Mouse (Mus musculus) ES-E14 (cell line): Measurements from ENCODE around the gene Myrfl. TPM values are rescaled to one million over a fixed set of nuclear protein-coding genes. Genes with fewer than 3 reads are reported as not detected.

ENCODE experiments used
- DNase-seq: peaks from one replicate; pipeline ENCODE4 v3.0.0-alpha.2; 2013; ENCODE audit warnings: low read depth, low spot score
- H3K27ac ChIP-seq: 2 replicates; pipeline ENCODE4 v1.5.1; 2012; ENCODE audit warnings: low read depth, mild to moderate bottlenecking, low read length, moderate library complexity, mixed read lengths; ENCODE audit not compliant: poor library complexity, insufficient read depth, severe bottlenecking
- H3K36me3 ChIP-seq: 2 replicates; pipeline ENCODE4 v1.6.1; 2012; ENCODE audit warnings: mild to moderate bottlenecking, low read length, moderate library complexity, mixed read lengths; ENCODE audit not compliant: control insufficient read depth, poor library complexity, insufficient read depth, severe bottlenecking
- H3K4me1 ChIP-seq, 2 experiments: fragments of 150-350 bp in 1 of 2; sonication (generic) in 1 of 2; 2 replicates each; pipeline ENCODE4 v1.6.1; 2012; ENCODE audit warnings: low read length in 2 of 2, mild to moderate bottlenecking in 1 of 2, mixed read lengths in 1 of 2; ENCODE audit not compliant: control insufficient read depth in 2 of 2, insufficient read depth in 2 of 2, poor library complexity in 1 of 2
- H3K4me3 ChIP-seq, 2 experiments: fragments of 150-350 bp in 1 of 2; sonication (generic) in 1 of 2; 2 replicates each; pipeline ENCODE4 v1.5.1; 2012; ENCODE audit warnings: low read length in 2 of 2, low read depth in 1 of 2, mild to moderate bottlenecking in 1 of 2, mixed read lengths in 1 of 2; ENCODE audit not compliant: insufficient read depth in 1 of 2, poor library complexity in 1 of 2, severe bottlenecking in 1 of 2
- H3K9ac ChIP-seq: 2 replicates; pipeline ENCODE4 v1.6.1; 2012; ENCODE audit warnings: low read depth, mild to moderate bottlenecking, low read length, mixed read lengths; ENCODE audit not compliant: poor library complexity, insufficient read depth, severe bottlenecking
- H3K9me3 ChIP-seq: fragments of 150-350 bp; sonication (generic); 2 replicates; pipeline ENCODE4 v1.6.1; 2012; ENCODE audit warnings: low read depth, mild to moderate bottlenecking, low read length; ENCODE audit not compliant: control insufficient read depth, insufficient read depth
- CHD2 ChIP-seq: IDR thresholded peaks from 2 replicates; pipeline ENCODE4 v1.6.1; 2014; ENCODE audit warnings: mild to moderate bottlenecking, low read depth, low read length, inconsistent platforms
- HCFC1 ChIP-seq: IDR thresholded peaks from 2 replicates; pipeline ENCODE4 v1.6.1; 2012; ENCODE audit warnings: low read length, inconsistent platforms, borderline replicate concordance; ENCODE audit not compliant: insufficient read depth
- MAFK ChIP-seq: IDR thresholded peaks from 2 replicates; pipeline ENCODE4 v1.6.1; 2014; ENCODE audit warnings: mild to moderate bottlenecking, low read depth, low read length, inconsistent platforms; ENCODE audit not compliant: insufficient read depth
- ZC3H11A ChIP-seq: IDR thresholded peaks from 2 replicates; pipeline ENCODE4 v1.6.1; 2012; ENCODE audit warnings: low read depth, mild to moderate bottlenecking, inconsistent platforms, low read length, borderline replicate concordance
- ZNF384 ChIP-seq: IDR thresholded peaks from 2 replicates; pipeline ENCODE4 v1.6.1; 2012; ENCODE audit warnings: low read depth, low read length, inconsistent platforms
- in situ Hi-C, 2 experiments: fragments of 600-800 bp; cut with MboI; formaldehyde crosslinking; loops; one replicate each; pipeline ENCODE4 v1.15.1; 2025; ENCODE audit warnings: low sequenced_read_pairs in 2 of 2, inconsistent platforms in 1 of 2; ENCODE audit not compliant: unreplicated experiment in 2 of 2
- total RNA-seq: library from RNA; depleted of rRNA; stranded (reverse); fragments of 300-350 nt; gene quantifications from 2 replicates; pipeline ENCODE4 v1.2.3, GENCODE M21; 2012

Myrfl gene
- total RNA-seq, 1 experiment: 0.13 TPM

DNA sequence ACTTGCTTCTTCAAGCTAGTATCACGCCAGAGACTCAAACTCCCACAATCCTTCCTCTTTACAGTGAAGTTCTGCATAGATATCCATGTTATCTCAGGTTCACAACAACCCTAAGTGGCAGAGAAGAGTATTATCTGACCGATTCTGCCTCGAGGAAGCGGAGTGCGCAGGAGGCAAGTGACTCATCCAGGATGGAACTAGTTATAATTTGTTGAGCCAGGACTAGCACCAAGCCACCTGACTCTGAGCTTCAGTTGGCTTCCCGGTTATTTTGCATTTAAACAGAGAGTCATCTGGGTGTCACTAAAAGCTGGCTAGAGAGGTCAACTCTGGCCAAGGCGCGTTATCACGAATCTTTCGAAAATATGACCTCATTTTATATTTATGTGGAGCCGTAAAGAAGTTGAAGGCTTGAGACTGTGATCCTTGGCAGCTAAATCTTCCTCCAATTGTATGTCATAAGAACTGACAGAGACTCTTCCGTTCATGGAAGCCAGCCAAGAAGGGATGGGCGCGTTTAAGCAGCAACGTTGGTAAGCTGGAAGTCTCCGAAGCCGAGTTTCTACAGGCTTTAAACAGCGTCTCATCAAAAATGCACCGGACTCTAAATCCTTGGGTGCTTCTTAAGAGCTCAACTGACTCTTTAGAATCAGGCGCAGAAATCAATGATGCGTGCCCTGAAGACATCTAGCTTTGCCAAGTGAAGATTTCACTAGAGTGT is 125.3 kb downstream of the Myrfl start:
- Histone ChIP-seq H3K27ac (no peak overlapping the region), H3K4me3 (no peak overlapping the region), H3K9me3 (no peaks in the 10 kb centered on the region), H3K9ac (no peak overlapping the region), H3K4me1 (no peaks in the 10 kb centered on the region; a peak in 1 of 4 replicates), H3K36me3 (no peaks in the 10 kb centered on the region)
- in situ Hi-C loops: no loop called here
- no peak for TF ChIP-seq MAFK
- TF ChIP-seq HCFC1: no peak
- TF ChIP-seq ZC3H11A: no peak
- no peak for TF ChIP-seq CHD2
- TF ChIP-seq ZNF384: no peak
- no peak for DNase-seq

DNA sequence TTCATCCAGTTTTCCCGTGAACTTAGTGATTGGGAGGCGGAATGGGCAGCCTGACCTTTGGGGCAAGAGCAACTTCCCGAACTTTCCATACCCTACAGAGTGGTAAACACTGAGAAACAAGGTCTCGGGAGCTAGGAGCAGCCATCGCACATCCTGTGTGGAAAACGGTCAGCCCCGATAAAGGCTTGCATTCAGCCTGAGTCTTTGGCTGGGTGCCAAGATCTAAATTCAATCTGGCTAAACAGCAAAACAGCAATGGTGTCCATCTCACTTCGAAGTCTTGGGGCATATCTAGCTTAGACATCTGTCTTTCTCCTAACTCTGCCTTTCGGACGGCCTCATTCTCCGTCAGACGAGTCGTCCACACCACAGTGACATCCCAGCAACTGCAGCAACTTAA is 128.1 kb downstream of the Myrfl start:
- Histone ChIP-seq H3K9ac (no peak overlapping the region), H3K36me3 (no peaks in the 10 kb centered on the region), H3K4me3 (no peak overlapping the region), H3K9me3 (no peaks in the 10 kb centered on the region), H3K4me1 (no peaks in the 10 kb centered on the region; a peak in 1 of 4 replicates), H3K27ac (no peak overlapping the region)
- in situ Hi-C loops: no loop called here
- TF ChIP-seq MAFK: no peak
- no peak for TF ChIP-seq CHD2
- TF ChIP-seq ZC3H11A: no peak
- TF ChIP-seq ZNF384: no peak
- no peak for TF ChIP-seq HCFC1
- DNase-seq: no peak

DNA sequence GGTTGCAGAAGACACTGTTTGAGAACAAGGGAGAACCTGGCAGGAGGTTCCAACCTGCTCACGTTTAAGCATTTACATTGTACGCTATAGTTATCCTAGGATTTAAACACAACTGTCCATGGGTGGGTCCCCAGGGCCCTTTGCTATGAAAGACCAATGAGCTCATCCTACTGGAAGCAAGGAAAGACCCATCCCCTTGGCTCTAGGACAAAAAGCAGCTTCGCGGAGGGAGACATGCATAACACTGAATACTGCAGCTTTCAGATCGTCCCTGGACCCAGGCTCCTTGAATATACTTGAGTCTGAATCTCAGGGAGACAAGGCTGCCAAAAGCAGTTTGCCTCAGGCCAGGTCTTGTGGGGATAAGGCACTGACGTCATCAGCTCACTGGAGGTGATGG is 130.2 kb downstream of the Myrfl start:
- TF ChIP-seq MAFK (no peak), ZC3H11A (no peak), ZNF384 (no peak), HCFC1 (no peak), CHD2 (no peak)
- in situ Hi-C loops: no loop called here
- H3K27ac ChIP-seq: no peak overlapping the region
- no peak overlapping the region for H3K4me3 ChIP-seq
- no peaks in the 10 kb centered on the region for H3K36me3 ChIP-seq
- DNase-seq: no peak
- peaks cover 0 to 2% of the 10 kb centered on the region in 2 experiments; a peak in 1 of 4 replicates for H3K4me1 ChIP-seq
- no peak overlapping the region for H3K9ac ChIP-seq
- no peaks in the 10 kb centered on the region for H3K9me3 ChIP-seq

DNA sequence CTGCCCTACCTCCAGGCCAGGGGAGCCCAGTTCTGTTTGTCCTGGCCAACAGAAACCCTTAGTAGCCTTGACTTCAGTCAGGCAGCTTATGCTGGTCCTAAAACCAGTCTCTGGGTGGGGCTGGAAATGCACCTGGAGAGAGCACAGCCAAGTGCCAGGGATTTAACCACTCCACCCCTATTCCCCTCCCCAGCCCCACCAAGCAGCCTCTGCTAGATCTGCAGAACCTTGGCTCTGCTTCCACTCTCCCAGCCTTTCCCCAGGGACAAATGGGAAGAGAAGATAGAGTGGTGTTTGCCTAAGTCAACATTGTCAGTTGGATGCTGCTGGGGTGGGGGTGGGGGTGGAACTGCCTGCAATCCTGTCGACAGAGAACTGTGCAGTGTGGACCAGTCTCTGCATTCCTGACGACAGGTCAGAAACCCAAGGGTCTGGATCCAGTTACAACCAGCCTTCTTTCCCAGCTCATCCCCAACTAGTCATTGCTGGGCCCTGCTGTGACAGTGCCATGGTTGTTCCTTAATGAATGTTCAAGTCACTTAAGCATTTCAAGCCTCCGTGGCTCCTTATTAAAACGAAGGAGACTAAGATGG is 135.1 kb downstream of the Myrfl start:
- in situ Hi-C loops: no loop called here

DNA sequence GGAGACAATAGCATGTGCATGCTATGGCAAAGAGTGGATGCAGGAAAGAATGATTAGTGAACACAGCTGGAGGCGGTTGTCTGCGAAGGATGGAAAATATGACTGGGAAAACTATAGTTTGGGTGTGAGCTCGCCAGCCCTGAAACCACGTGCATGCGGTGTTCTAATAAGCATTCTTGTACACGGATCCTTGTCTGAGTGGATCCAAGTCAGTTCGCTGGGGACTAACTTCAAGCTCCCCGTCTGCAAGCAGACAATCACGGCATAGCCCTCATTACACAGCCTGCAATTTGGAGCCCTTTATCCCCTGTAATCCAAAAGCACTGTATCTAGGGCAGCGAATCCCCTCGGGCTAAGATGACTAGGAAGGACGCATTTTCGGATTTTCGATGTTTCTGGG is 136.2 kb downstream of the Myrfl start:
- no peak for DNase-seq
- Histone ChIP-seq H3K4me3 (no peak overlapping the region), H3K4me1 (0 out of 4 replicates have a peak, but pooled peaks cover 0 to 2% of the 10 kb centered on the region in 2 experiments), H3K27ac (no peak overlapping the region), H3K9ac (no peak overlapping the region), H3K36me3 (no peaks in the 10 kb centered on the region), H3K9me3 (no peaks in the 10 kb centered on the region)
- in situ Hi-C loops: no loop called here
- TF ChIP-seq HCFC1 (no peak), ZNF384 (no peak), MAFK (no peak), CHD2 (no peak), ZC3H11A (no peak)

More for the DNA sequence above, 135.1 kb downstream of the Myrfl start:
- Histone ChIP-seq H3K9ac (no peak overlapping the region), H3K36me3 (no peaks in the 10 kb centered on the region), H3K4me3 (no peak overlapping the region), H3K9me3 (no peaks in the 10 kb centered on the region), H3K4me1 (0 out of 4 replicates have a peak, but pooled peaks cover 0 to 2% of the 10 kb centered on the region in 2 experiments), H3K27ac (no peak overlapping the region)
- DNase-seq: no peak
- TF ChIP-seq CHD2 (no peak), ZC3H11A (no peak), MAFK (no peak), HCFC1 (no peak), ZNF384 (no peak)
